In genomic region chr2:152586926-152587560, GRCm38 (mm10) we compare ENCODE assay signal across 10 mouse cellular contexts. TPM values are rescaled to one million over a fixed set of nuclear protein-coding genes. Genes with fewer than 3 reads are reported as not detected.
DNase-seq lines count a peak whose midpoint lies in the region; ATAC-seq and TF ChIP-seq lines count a peak whose summit lies in the region.
"Had no signal": no experiment of that assay in that cellular context is flagged by ENCODE, and none has a peak within 500 bp of the region (broad histone marks: within the 10 kb centered on the region; RNA-seq: fewer than 3 reads in every experiment).

No protein-coding gene starts in this region.

- H3K4me1 ChIP-seq in liver, postnatal 0 days (ENCODE audit: insufficient read depth): no peaks in the 10 kb centered on the region
- H3K4me1 ChIP-seq in forebrain, embryonic 11.5 days (replicated peaks; ENCODE audit: control insufficient read depth, insufficient read depth, low read length): no peaks in the 10 kb centered on the region
- H3K4me1 ChIP-seq: stomach, embryonic 15.5 days had no signal

- H3K27ac ChIP-seq in liver, postnatal 0 days (ENCODE audit: low read depth): no peak overlapping the region
- H3K27ac ChIP-seq in forebrain, embryonic 11.5 days (ENCODE audit: low read depth, low read length): no peak overlapping the region
- H3K27ac ChIP-seq: midbrain, embryonic 12.5 days; stomach, embryonic 15.5 days had no signal

- H3K9ac ChIP-seq in liver, postnatal 0 days (replicated peaks): no peak overlapping the region
- H3K9ac ChIP-seq in forebrain, embryonic 11.5 days (ENCODE audit: low read length): no peak overlapping the region
- H3K9ac ChIP-seq: midbrain, embryonic 12.5 days; stomach, embryonic 15.5 days had no signal

- H3K36me3 ChIP-seq in liver, postnatal 0 days (replicated peaks; ENCODE audit: insufficient read depth, low read length): no peaks in the 10 kb centered on the region
- H3K36me3 ChIP-seq in forebrain, embryonic 11.5 days (ENCODE audit: control insufficient read depth, insufficient read depth, low read length): no peaks in the 10 kb centered on the region
- H3K36me3 ChIP-seq: midbrain, embryonic 12.5 days; stomach, embryonic 15.5 days had no signal

- TF ChIP-seq EP300 in liver, postnatal 0 days (IDR thresholded peaks at IDR 0.05; ENCODE audit: low read depth): no peak

- H3K9me3 ChIP-seq in liver, postnatal 0 days (ENCODE audit: low read length): no peaks in the 10 kb centered on the region
- no peaks in the 10 kb centered on the region for H3K9me3 ChIP-seq in forebrain, embryonic 11.5 days (ENCODE audit: control insufficient read depth, low read length)
- H3K9me3 ChIP-seq: midbrain, embryonic 12.5 days; stomach, embryonic 15.5 days had no signal

- peak; percentile 53 for TF ChIP-seq CTCF in liver, postnatal 0 days (IDR thresholded peaks at IDR 0.05; ENCODE audit: low read depth)
- peak; percentile 65 for TF ChIP-seq CTCF in Patski (IDR thresholded peaks at IDR 0.05)

- in situ Hi-C loops in Patski (cut with MboI; ENCODE audit: low pct_unique_long_range_greater_than_20kb): no loop called here

- no peak overlapping the region for H3K4me3 ChIP-seq in liver, postnatal 0 days (ENCODE audit: low read depth, low read length)
- H3K4me3 ChIP-seq in forebrain, embryonic 11.5 days (ENCODE audit: low read depth, low read length): no peak overlapping the region
- H3K4me3 ChIP-seq: midbrain, embryonic 12.5 days; stomach, embryonic 15.5 days had no signal

- H3K4me2 ChIP-seq in liver, postnatal 0 days (ENCODE audit: low read depth, low read length): no peak overlapping the region
- no peak overlapping the region for H3K4me2 ChIP-seq in forebrain, embryonic 11.5 days (ENCODE audit: low read depth, low read length, severe bottlenecking)
- H3K4me2 ChIP-seq: midbrain, embryonic 12.5 days; stomach, embryonic 15.5 days had no signal

- ATAC-seq in frontal cortex, adult (ENCODE audit: low TSS enrichment): peak; percentile 47; the same call in 1 of the 2 replicates
- no peak for ATAC-seq in liver, postnatal 0 days
- no peak for ATAC-seq in Patski
- no peak for ATAC-seq in forebrain, embryonic 11.5 days (replicated peaks; ENCODE audit: low FRiP score)

- WGBS in liver, postnatal 0 days (ENCODE audit: insufficient replicate concordance): 60% methylated on average over 4 of the region's 4 CpGs
- 78% methylated on average over 4 of the region's 4 CpGs for WGBS in forebrain, embryonic 11.5 days

- no peaks in the 10 kb centered on the region for H3K27me3 ChIP-seq in liver, postnatal 0 days (ENCODE audit: insufficient read depth, low read length)
- no peaks in the 10 kb centered on the region for H3K27me3 ChIP-seq in Patski
- H3K27me3 ChIP-seq in forebrain, embryonic 11.5 days (ENCODE audit: control insufficient read depth, insufficient read depth, low read length): no peaks in the 10 kb centered on the region
- H3K27me3 ChIP-seq: midbrain, embryonic 12.5 days; stomach, embryonic 15.5 days had no signal

- CTCF ChIA-PET in Patski (lab: Charles Lee): interaction anchor here (0.9 to 2.4 kb wide), 7 partner anchors 17 to 119 kb away, joined by 3 to 7 read pairs (median 4); partner anchors contain the start of gene Defb36

- no peak for DNase-seq in frontal cortex, postnatal 10 days (ENCODE audit: low spot score in 2 of 2)
- DNase-seq in liver, postnatal 0 days: peak; percentile 21
- DNase-seq in liver (no peak), Patski (ENCODE audit: low read depth, low spot score) (no peak)
- DNase-seq in kidney, postnatal 14 days: peak; percentile 27
- no peak for DNase-seq in B cell, adult 2 months
- no peak for DNase-seq in forebrain, embryonic 11.5 days (ENCODE audit: low spot score)

- POLR2A ChIA-PET in Patski (lab: Charles Lee): no interaction called here

RNA-seq across cellular contexts. Expression of gene Defb19, which starts 6.9 kb away (rescaled TPM):
- not detected in 2 replicates for polyA plus RNA-seq in liver, postnatal 0 days (2015; fragmentation: Nextera tagmentation; extraction: Ambion mirVana)
- polyA plus RNA-seq in Patski (2021): not detected
- not detected in 2 replicates for polyA plus RNA-seq in forebrain, embryonic 11.5 days (2014; fragmentation: Nextera tagmentation; extraction: Ambion mirVana)
- polyA plus RNA-seq: midbrain, embryonic 12.5 days; stomach, embryonic 15.5 days had no signal

RNA-seq across cellular contexts. Expression of gene Defb45, which starts 12.2 kb away (rescaled TPM):
- not detected in 2 replicates for polyA plus RNA-seq in liver, postnatal 0 days (2015; fragmentation: Nextera tagmentation; extraction: Ambion mirVana)
- polyA plus RNA-seq in Patski (2021): not detected
- polyA plus RNA-seq in forebrain, embryonic 11.5 days (2014; fragmentation: Nextera tagmentation; extraction: Ambion mirVana): not detected in 2 replicates
- polyA plus RNA-seq: midbrain, embryonic 12.5 days; stomach, embryonic 15.5 days had no signal

RNA-seq across cellular contexts. Expression of gene Defb21, which starts 14.5 kb away (rescaled TPM):
- not detected in 2 replicates for polyA plus RNA-seq in liver, postnatal 0 days (2015; fragmentation: Nextera tagmentation; extraction: Ambion mirVana)
- not detected for polyA plus RNA-seq in Patski (2021)
- polyA plus RNA-seq in forebrain, embryonic 11.5 days (2014; fragmentation: Nextera tagmentation; extraction: Ambion mirVana): not detected in 2 replicates
- polyA plus RNA-seq: midbrain, embryonic 12.5 days; stomach, embryonic 15.5 days had no signal

RNA-seq across cellular contexts. Expression of gene Defb36, which starts 17.1 kb away (rescaled TPM):
- not detected in 2 replicates for polyA plus RNA-seq in liver, postnatal 0 days (2015; fragmentation: Nextera tagmentation; extraction: Ambion mirVana)
- polyA plus RNA-seq in Patski (2021): not detected
- polyA plus RNA-seq in forebrain, embryonic 11.5 days (2014; fragmentation: Nextera tagmentation; extraction: Ambion mirVana): not detected in 2 replicates
- polyA plus RNA-seq: midbrain, embryonic 12.5 days; stomach, embryonic 15.5 days had no signal

RNA-seq across cellular contexts. Expression of gene Gm17416, which starts 17.9 kb away (rescaled TPM):
- not detected in 2 replicates for polyA plus RNA-seq in liver, postnatal 0 days (2015; fragmentation: Nextera tagmentation; extraction: Ambion mirVana)
- 0.83 TPM for polyA plus RNA-seq in Patski (2021)
- not detected in 2 replicates for polyA plus RNA-seq in forebrain, embryonic 11.5 days (2014; fragmentation: Nextera tagmentation; extraction: Ambion mirVana)
- polyA plus RNA-seq: midbrain, embryonic 12.5 days; stomach, embryonic 15.5 days had no signal

Comparison
In these comparisons a context has a peak if more than half of its experiments do, and no peak if none do; other contexts are left out.
1. DNase-seq: peak in liver, postnatal 0 days (single experiment) and kidney, postnatal 14 days (single experiment); none in frontal cortex, postnatal 10 days (0 of 2), liver (single experiment), Patski (single experiment), B cell, adult 2 months (0 of 2) and forebrain, embryonic 11.5 days (single experiment).